1 mouse cellular context compared by ENCODE assay signal in the genomic region with DNA sequence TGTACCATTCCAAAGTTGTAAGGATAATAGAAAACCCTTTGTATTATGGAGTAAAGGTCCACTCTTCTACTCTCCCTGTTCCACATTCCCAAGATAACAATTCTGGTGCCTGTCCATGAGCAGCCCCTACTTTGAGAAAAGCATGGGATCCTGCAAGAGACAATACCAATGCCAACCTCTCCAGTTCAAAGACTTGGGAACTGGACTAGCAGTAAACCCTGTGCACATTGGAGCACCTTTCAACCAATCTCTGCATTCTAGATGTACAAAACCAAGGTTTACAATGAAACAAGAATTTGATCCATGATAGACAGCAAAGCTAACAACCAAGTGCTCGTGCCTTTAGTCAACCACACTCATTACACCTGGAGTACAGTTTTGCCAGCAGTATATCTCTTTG.
TF ChIP-seq lines count a peak whose summit lies in the region.

No protein-coding gene starts in this region.

TF ChIP-seq in MEL, 35 proteins besides CTCF, POLR2A, EP300 and RAD21:
- TF ChIP-seq USF1 (IDR thresholded peaks at IDR 0.05; ENCODE audit: low read depth, low read length) (no peak), USF2 (IDR thresholded peaks at IDR 0.05; ENCODE audit: borderline replicate concordance in 1 of 2, insufficient read depth in 1 of 2, low read depth in 1 of 2, low read length in 2 of 2) (no peak), NRF1 (IDR thresholded peaks at IDR 0.05; ENCODE audit: insufficient read depth, low read depth, low read length, poor library complexity, severe bottlenecking) (no peak), HCFC1 (IDR thresholded peaks at IDR 0.05; ENCODE audit: low read depth, low read length) (no peak)
